Mouse (Mus musculus) adrenal gland, postnatal 10 days (tissue): ENCODE measurements around the gene Btbd35f17. TPM values are rescaled to one million over a fixed set of nuclear protein-coding genes. Genes with fewer than 3 reads are reported as not detected.
"Not testable (repeated sequence)": the region's sequence is repeated elsewhere in the genome, so short reads cannot be mapped to it uniquely, and the experiment has no call there.

Experiments used
- DNase-seq: peaks from one replicate; pipeline ENCODE4 v3.0.0; 2021; ENCODE audit warnings: mixed read lengths
- long read RNA-seq, 2 experiments: library from polyadenylated mRNA; stranded (forward); transcript quantifications; one replicate each; pipeline ENCODE4 v2.0.0; 2021
- total RNA-seq, 2 experiments: library from RNA; stranded (reverse); gene quantifications; 2 replicates each; pipeline ENCODE4 v1.2.3; 2021

Btbd35f17 gene
- not detected for total RNA-seq
- long read RNA-seq, experiment 1, result 0 reads
- long read RNA-seq, experiment 2, result 0 reads

GRCm38 (mm10) chrX:4370336-4370735, at the start of gene Btbd35f17:
Gene Btbd35f17, plus strand, starts transcription at chrX:4370636.
- not testable (repeated sequence) for DNase-seq

Other genes with a start within 250 kb of the Btbd35f17 start
- not detected for gene Btbd35f28, start 174.1 kb upstream of the Btbd35f17 start, total RNA-seq
- gene Btbd35f20, start 79.4 kb upstream of the Btbd35f17 start, total RNA-seq, result not detected